Mouse (Mus musculus) lung, adult 2 months (tissue): ENCODE results near the gene Dcpp3. TPM values are rescaled to one million over a fixed set of nuclear protein-coding genes. Genes with fewer than 3 reads are reported as not detected.
A peak's percentile ranks its signal among the peaks of the same experiment; 100 is the strongest.
"Not testable (repeated sequence)": the region's sequence is repeated elsewhere in the genome, so short reads cannot be mapped to it uniquely, and the experiment has no call there.

Experiments
- DNase-seq: peaks from one replicate; pipeline ENCODE4 v3.0.0; 2022
- H3K4me1 ChIP-seq: fragments of 200-500 bp; 2 replicates; pipeline ENCODE4 v1.6.1; 2011; ENCODE audit warnings: low read length; ENCODE audit not compliant: control insufficient read depth, insufficient read depth
- H3K4me3 ChIP-seq: fragments of 200-500 bp; replicated peaks from 2 replicates; pipeline ENCODE3; 2011; ENCODE audit warnings: low read depth, mild to moderate bottlenecking, control low read depth, low read length; ENCODE audit errors: extremely low read depth
- CTCF ChIP-seq: fragments of 200-500 bp; IDR thresholded peaks from 2 replicates; pipeline ENCODE4 v1.5.1; 2011; ENCODE audit warnings: mild to moderate bottlenecking, low read length, control low read depth; ENCODE audit not compliant: insufficient read depth
- POLR2A ChIP-seq: fragments of 200-500 bp; IDR thresholded peaks from 2 replicates; pipeline ENCODE4 v1.6.1; 2011; ENCODE audit warnings: low read depth, mild to moderate bottlenecking, control low read depth, low read length, borderline replicate concordance; ENCODE audit errors: extremely low read depth
- WGBS: fragments of 180-500 bp; shearing (Covaris S2); methylation state at CpG from one replicate; pipeline ENCODE4 v1.1.7; 2018; 5-methylcytosine and 5-hydroxymethylcytosine counted together
- polyA plus RNA-seq: library from polyadenylated mRNA; depleted of rRNA; stranded (reverse); fragments of >200 nt; gene quantifications from 2 replicates; pipeline ENCODE4 v1.2.3, GENCODE M21; 2012; rRNA removed

Gene Dcpp3
- polyA plus RNA-seq = not detected in 2 replicates

DNA sequence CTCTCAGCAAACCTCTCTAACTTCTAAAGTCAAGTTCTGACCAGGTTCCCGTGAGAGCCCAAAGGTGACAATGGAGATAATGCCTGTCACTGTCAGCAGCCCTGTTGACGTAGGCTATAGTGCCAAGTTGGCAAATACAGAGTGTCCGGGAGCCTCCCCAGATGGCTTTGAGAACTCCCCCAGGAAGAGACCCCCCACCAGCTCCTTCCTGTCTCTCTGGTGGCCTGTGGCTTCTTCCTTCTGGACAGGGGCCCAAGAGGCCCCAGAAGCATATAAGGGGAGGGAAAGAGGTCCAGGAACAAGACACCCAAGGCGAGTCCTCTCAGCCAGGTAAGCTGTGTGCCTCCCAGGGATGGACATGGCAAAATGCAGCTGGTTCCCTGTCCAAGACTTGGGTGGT, at the start of gene Dcpp3:
Gene Dcpp3 (plus strand): TSS at position 301 of the 400 bp plus-strand sequence.
- not testable (repeated sequence) for DNase-seq, H3K4me1 ChIP-seq, H3K4me3 ChIP-seq
- 43% methylated on average over 4 of the region's 4 CpGs for WGBS

DNA sequence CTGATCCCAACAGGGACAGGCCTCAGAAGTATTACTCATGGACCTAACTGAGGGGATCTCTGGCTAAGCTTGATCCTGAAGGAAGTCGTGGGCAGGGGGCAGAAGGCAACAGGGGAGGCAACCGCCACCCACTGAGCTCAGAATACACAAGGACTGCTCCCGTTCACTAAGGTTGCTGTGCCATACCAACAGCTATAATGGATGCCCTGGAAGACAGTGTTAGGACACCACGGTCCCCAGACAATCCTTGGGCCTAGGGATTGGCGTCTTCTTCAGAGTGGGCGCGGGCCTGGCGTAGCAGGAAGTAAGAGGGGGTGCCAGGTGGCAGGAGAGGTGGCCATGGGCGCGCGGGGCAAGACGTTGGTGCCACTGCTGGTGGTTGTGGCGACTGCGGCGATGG, 49.5 kb upstream of the Dcpp3 start, which contains the start of gene Prss21:
Gene Prss21 (plus strand): TSS at position 301 of the 400 bp plus-strand sequence.
- no peak within 1 kb of the TSS for H3K4me3 ChIP-seq
- TF ChIP-seq POLR2A = no peak
- TF ChIP-seq CTCF = no peak
- no peaks in the 10 kb centered on the region for H3K4me1 ChIP-seq
- WGBS = 89% methylated on average over 15 of the region's 15 CpGs
- no peak for DNase-seq

- no peak for DNase-seq
- Histone ChIP-seq H3K4me3 (no peak overlapping the region), H3K4me1 (no peaks in the 10 kb centered on the region)
- TF ChIP-seq POLR2A (no peak), CTCF (no peak)
- 81% methylated on average over 11 of the region's 11 CpGs for WGBS
Observed at GRCm38 (mm10) chr17:23868513-23868912, 48.7 kb upstream of the Dcpp3 start.

DNA sequence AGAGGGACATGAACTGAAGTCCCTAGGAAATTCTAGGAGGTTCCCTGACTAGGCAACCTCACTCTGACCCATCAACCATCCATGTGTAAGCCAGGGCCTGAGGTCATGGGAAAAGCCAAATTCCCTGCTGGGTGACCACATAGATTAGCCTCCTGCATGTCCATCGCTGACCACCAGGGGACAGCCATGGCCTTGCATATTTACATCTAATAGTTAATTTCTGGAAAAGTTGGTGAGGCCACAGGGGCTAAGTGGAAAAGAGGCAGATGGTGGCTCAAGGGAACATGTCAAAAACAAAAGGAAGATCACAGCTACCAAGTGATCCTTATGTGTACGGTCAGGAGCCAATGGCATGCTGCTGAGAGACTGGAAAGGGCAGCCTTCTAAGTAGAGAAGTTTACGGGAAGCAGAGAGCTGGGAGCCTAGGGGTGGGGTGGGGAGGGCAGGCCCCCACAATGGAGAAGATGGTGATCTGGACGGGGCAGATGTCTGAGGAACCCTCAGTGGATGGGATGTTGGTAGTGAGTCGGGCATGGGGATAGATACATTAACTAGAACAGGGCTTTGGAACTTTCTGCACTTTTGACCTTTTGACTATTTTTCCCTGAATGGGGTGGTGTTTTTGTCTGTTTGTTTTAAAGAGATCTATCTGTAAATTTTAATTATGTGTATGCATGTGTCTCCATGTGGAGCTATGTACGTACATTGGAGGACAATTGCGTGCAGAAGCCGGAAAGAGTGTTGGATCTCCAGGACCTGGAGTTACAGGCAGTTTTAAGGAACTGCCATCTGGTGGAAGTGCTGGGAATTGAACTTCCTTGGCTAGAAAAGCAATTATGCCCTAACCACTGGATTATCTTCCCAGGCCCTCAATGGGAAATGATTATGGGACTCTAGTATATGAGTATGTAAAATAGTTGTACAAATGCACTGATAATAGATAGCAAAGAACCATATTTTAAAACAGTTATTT, 43.1 kb upstream of the Dcpp3 start:
- DNase-seq = peak; percentile 42

GRCm38 (mm10) chr17:23876741-23877140, 40.5 kb upstream of the Dcpp3 start:
- TF ChIP-seq POLR2A (no peak), CTCF (no peak)
- no peak overlapping the region for H3K4me3 ChIP-seq
- 55% methylated on average over 3 of the region's 3 CpGs for WGBS

More for the DNA sequence above, 43.1 kb upstream of the Dcpp3 start:
- 31% methylated on average over 8 of the region's 8 CpGs for WGBS
- Histone ChIP-seq H3K4me3 (no peak overlapping the region), H3K4me1 (no peaks in the 10 kb centered on the region)
- TF ChIP-seq POLR2A = no peak
- peak; percentile 84 for TF ChIP-seq CTCF

DNA sequence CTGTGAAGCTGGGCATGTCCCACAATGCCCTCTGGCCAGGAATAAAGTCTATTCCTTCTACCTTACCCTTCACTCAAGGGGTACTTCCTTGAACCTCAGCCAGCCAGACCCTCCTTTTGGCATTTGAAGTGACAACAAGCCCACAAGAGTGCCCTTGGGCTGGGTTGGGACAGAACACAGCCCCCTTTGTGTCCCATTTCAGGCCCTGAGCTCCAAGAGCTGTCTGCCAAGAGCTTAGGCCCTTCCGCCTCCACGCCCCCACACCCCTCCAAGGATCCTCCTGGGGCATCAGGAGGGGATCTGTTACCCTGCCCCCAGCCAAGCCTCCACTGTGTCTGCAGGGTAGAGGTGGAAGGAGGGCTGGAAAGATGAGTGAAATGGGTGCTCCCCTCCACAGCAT, 40.1 kb upstream of the Dcpp3 start:
- DNase-seq = no peak
- no peaks in the 10 kb centered on the region for H3K4me1 ChIP-seq
- 87% methylated on average over 2 of the region's 2 CpGs for WGBS
- H3K4me3 ChIP-seq = no peak overlapping the region
- TF ChIP-seq CTCF = no peak
- no peak for TF ChIP-seq POLR2A

More at GRCm38 (mm10) chr17:23876741-23877140, 40.5 kb upstream of the Dcpp3 start:
- no peak for DNase-seq
- no peaks in the 10 kb centered on the region for H3K4me1 ChIP-seq

GRCm38 (mm10) chr17:23880576-23880975, 36.7 kb upstream of the Dcpp3 start, which contains the start of the genes Dcpp1 and Dcpp2:
TSS of gene Dcpp1 (plus strand) at chr17:23880876.
TSS of gene Dcpp2 (plus strand) at chr17:23880880.
- H3K4me3 ChIP-seq, DNase-seq, H3K4me1 ChIP-seq: not testable (repeated sequence)
- WGBS = 49% methylated on average over 4 of the region's 4 CpGs

DNA sequence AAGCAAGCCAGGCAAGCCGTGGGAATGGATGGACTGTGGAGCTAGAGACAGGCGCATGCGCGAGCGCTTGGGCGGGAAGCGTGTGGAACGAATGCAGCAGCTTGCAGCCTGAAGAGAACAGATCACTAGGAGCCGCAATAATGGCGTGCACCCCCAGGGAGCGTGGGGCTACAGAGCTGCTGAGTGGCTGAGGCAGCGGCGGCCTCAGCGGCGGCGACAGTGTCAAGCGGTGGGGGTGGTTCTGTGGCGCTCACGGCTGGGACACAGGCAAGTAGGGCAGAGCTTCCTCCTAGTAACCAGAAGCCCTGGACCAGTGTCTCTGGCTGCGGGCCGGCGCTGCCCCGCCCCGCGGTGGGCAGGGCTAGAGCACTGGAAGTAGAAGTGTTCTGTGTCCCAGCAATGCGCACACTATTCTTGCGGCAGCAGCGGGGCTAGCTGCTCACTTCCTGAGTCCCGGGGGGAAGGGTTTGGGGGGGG, 7.3 kb downstream of the Dcpp3 start:
- WGBS = under 1% methylated on average over 29 of the region's 29 CpGs
- Histone ChIP-seq H3K4me1 (peaks cover 4% of the 10 kb centered on the region; the same call in 1 of the 2 replicates), H3K4me3 (peak overlapping the region; percentile 74)
- DNase-seq = peak; percentile 87
- peak; percentile 82; the same call in 1 of the 2 replicates for TF ChIP-seq POLR2A
- no peak for TF ChIP-seq CTCF

DNA sequence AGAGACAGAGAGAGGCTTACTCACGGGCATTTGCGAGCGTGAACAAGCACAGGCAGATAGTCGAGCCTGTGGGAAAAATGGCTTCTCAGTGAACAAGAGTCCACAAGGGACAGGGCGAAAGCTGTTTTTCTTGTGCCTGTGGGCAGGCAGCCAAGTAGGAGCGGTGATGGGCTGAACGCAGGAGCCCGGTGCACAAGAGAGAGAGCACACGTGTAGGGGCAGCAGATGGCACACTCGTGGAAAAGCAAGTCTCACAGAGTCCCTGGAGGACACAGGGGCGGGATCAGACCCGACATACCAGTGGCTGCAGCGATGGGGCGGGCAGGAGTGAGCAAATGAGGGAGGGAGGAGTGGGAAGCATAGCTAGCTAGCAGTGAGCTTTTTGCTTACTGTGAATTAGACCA, 7.8 kb downstream of the Dcpp3 start:
- WGBS = under 1% methylated on average over 14 of the region's 14 CpGs
- Histone ChIP-seq H3K4me3 (peak overlapping the region; percentile 37), H3K4me1 (peaks cover 4% of the 10 kb centered on the region; the same call in 1 of the 2 replicates)
- TF ChIP-seq POLR2A (peak; percentile 26; the same call in 1 of the 2 replicates), CTCF (no peak)
- no peak for DNase-seq

DNA sequence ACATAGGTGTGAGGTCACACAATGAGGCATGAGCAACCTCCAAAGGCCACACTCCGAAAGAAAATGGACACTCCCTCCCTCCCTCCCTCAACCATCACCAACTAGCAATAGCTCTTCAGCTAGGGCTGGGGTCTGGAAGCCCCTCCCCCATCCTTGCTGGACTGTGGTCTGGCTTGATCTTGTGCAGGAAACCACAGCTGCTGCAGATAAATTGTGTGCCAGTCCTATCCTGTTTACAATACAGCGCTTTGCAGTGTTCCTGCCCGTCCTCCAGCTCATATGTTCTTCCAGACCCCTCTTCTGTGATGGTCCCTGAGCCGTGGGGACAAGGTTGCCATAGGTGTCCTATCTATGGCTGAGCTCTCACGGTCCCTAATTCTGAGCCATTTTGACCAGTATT, 13.9 kb downstream of the Dcpp3 start:
- WGBS = 48% methylated on average over 5 of the region's 5 CpGs
- TF ChIP-seq CTCF = no peak
- no peak for TF ChIP-seq POLR2A

More for the DNA sequence above, 13.9 kb downstream of the Dcpp3 start:
- H3K4me1 ChIP-seq = no peaks in the 10 kb centered on the region
- no peak for DNase-seq
- no peak overlapping the region for H3K4me3 ChIP-seq
